Mouse (Mus musculus) intestine, embryonic 16.5 days (tissue): Measurements from ENCODE around the gene Ccdc93. TPM values are rescaled to one million over a fixed set of nuclear protein-coding genes. Genes with fewer than 3 reads are reported as not detected.

Source experiments
- ATAC-seq: fragments of 200-750 bp; cut with Nextera tagmentation; 2 replicates; pipeline ENCODE4 v1.8.0; 2017; ENCODE audit warnings: moderate TSS enrichment, moderate library complexity
- H3K27ac ChIP-seq: fragments of 300-500 bp; sonication (generic); 2 replicates; pipeline ENCODE4 v1.5.1; 2014; ENCODE audit warnings: mild to moderate bottlenecking, low read length
- H3K27me3 ChIP-seq: fragments of 300-500 bp; sonication (generic); replicated peaks from 2 replicates; pipeline ENCODE4 v1.6.1; 2014; ENCODE audit warnings: low read length, control low read depth, mixed read lengths; ENCODE audit not compliant: control insufficient read depth, insufficient read depth
- H3K36me3 ChIP-seq: fragments of 300-500 bp; sonication (generic); 2 replicates; pipeline ENCODE4 v1.6.1; 2014; ENCODE audit warnings: low read length, control low read depth; ENCODE audit not compliant: control insufficient read depth, insufficient read depth
- H3K4me1 ChIP-seq: fragments of 300-500 bp; sonication (generic); 2 replicates; pipeline ENCODE4 v1.6.1; 2014; ENCODE audit warnings: low read length, control low read depth, mixed read lengths; ENCODE audit not compliant: control insufficient read depth, insufficient read depth
- H3K4me2 ChIP-seq: fragments of 300-500 bp; sonication (generic); 2 replicates; pipeline ENCODE4 v1.6.1; 2014; ENCODE audit warnings: low read depth, low read length, control low read depth
- H3K4me3 ChIP-seq: fragments of 300-500 bp; sonication (generic); 2 replicates; pipeline ENCODE4 v1.5.1; 2014; ENCODE audit warnings: mild to moderate bottlenecking, low read length
- H3K9ac ChIP-seq: fragments of 300-500 bp; sonication (generic); 2 replicates; pipeline ENCODE4 v1.6.1; 2014; ENCODE audit warnings: low read depth, low read length
- H3K9me3 ChIP-seq: fragments of 300-500 bp; sonication (generic); 2 replicates; pipeline ENCODE4 v1.6.1; 2016; ENCODE audit warnings: low read length, control low read depth; ENCODE audit not compliant: control insufficient read depth
- WGBS: fragments of 180-500 bp; shearing (Covaris S2); extraction: QIAGEN DNeasy Blood & Tissue Kit; methylation state at CpG from one replicate; pipeline ENCODE4 v1.1.7; 2014; 5-methylcytosine and 5-hydroxymethylcytosine counted together
- polyA plus RNA-seq: library from polyadenylated mRNA; unstranded; fragments of >200 nt; fragmentation: Nextera tagmentation; extraction: Ambion mirVana; gene quantifications from 2 replicates; pipeline ENCODE4 v1.2.1, GENCODE M21; 2015

Gene Ccdc93
- polyA plus RNA-seq, 1 experiment from 2014 or later, result 10.7 TPM

GRCm38 (mm10) chr1:121486803-121487202, 56.0 kb downstream of the Ccdc93 start:
- H3K9me3 ChIP-seq, result no peaks in the 10 kb centered on the region
- no peak for ATAC-seq
- H3K4me2 ChIP-seq, result no peak overlapping the region
- no peak overlapping the region for H3K4me3 ChIP-seq
- H3K9ac ChIP-seq, result no peak overlapping the region
- H3K27ac ChIP-seq, result no peak overlapping the region
- no peaks in the 10 kb centered on the region for H3K27me3 ChIP-seq
- 91% methylated on average over 6 of the region's 6 CpGs for WGBS
- peaks cover 25% of the 10 kb centered on the region for H3K36me3 ChIP-seq
- H3K4me1 ChIP-seq, result no peaks in the 10 kb centered on the region

- Histone ChIP-seq H3K9ac (no peak overlapping the region), H3K9me3 (no peaks in the 10 kb centered on the region), H3K4me1 (no peaks in the 10 kb centered on the region), H3K27me3 (no peaks in the 10 kb centered on the region), H3K4me3 (no peak overlapping the region), H3K27ac (no peak overlapping the region), H3K4me2 (no peak overlapping the region), H3K36me3 (peaks cover 25% of the 10 kb centered on the region; the same call in 1 of the 2 replicates)
- 0 out of 2 replicates have a peak, but pooled peaks have one; percentile 55 for ATAC-seq
- 28% methylated on average over 5 of the region's 5 CpGs for WGBS
Observed at GRCm38 (mm10) chr1:121490241-121490640, 59.4 kb downstream of the Ccdc93 start.

GRCm38 (mm10) chr1:121497093-121497492, 66.2 kb downstream of the Ccdc93 start:
- 88% methylated on average over 4 of the region's 4 CpGs for WGBS
- no peak for ATAC-seq
- no peak overlapping the region for H3K27ac ChIP-seq
- H3K9me3 ChIP-seq, result no peaks in the 10 kb centered on the region
- no peak overlapping the region for H3K4me2 ChIP-seq
- H3K4me3 ChIP-seq, result no peak overlapping the region
- H3K27me3 ChIP-seq, result no peaks in the 10 kb centered on the region
- H3K9ac ChIP-seq, result no peak overlapping the region
- H3K4me1 ChIP-seq, result no peaks in the 10 kb centered on the region
- H3K36me3 ChIP-seq, result peaks cover 21% of the 10 kb centered on the region

- no peaks in the 10 kb centered on the region for H3K9me3 ChIP-seq
- H3K9ac ChIP-seq, result no peak overlapping the region
- H3K27ac ChIP-seq, result no peak overlapping the region
- 0 out of 2 replicates have a peak, but pooled peaks cover 5% of the 10 kb centered on the region for H3K36me3 ChIP-seq
- H3K4me3 ChIP-seq, result no peak overlapping the region
- no peaks in the 10 kb centered on the region for H3K27me3 ChIP-seq
- no peak for ATAC-seq
- H3K4me2 ChIP-seq, result no peak overlapping the region
- H3K4me1 ChIP-seq, result no peaks in the 10 kb centered on the region
- WGBS, result 88% methylated on average over 2 of the region's 2 CpGs
Observed at GRCm38 (mm10) chr1:121508729-121509128, 77.9 kb downstream of the Ccdc93 start.

GRCm38 (mm10) chr1:121510420-121511140, 79.7 kb downstream of the Ccdc93 start:
- Histone ChIP-seq H3K9me3 (no peaks in the 10 kb centered on the region), H3K9ac (no peak overlapping the region), H3K36me3 (0 out of 2 replicates have a peak, but pooled peaks cover 5% of the 10 kb centered on the region), H3K4me1 (no peaks in the 10 kb centered on the region), H3K4me3 (no peak overlapping the region), H3K27ac (no peak overlapping the region), H3K27me3 (no peaks in the 10 kb centered on the region), H3K4me2 (no peak overlapping the region)
- ATAC-seq, result no peak
- 84% methylated on average over 19 of the region's 19 CpGs for WGBS

GRCm38 (mm10) chr1:121511186-121511585, 80.3 kb downstream of the Ccdc93 start:
- no peaks in the 10 kb centered on the region for H3K9me3 ChIP-seq
- H3K36me3 ChIP-seq, result 0 out of 2 replicates have a peak, but pooled peaks cover 5% of the 10 kb centered on the region
- no peak overlapping the region for H3K27ac ChIP-seq
- no peak overlapping the region for H3K9ac ChIP-seq
- no peaks in the 10 kb centered on the region for H3K27me3 ChIP-seq
- no peak for ATAC-seq
- WGBS, result 40% methylated on average over 2 of the region's 2 CpGs
- H3K4me2 ChIP-seq, result no peak overlapping the region
- H3K4me1 ChIP-seq, result no peaks in the 10 kb centered on the region
- no peak overlapping the region for H3K4me3 ChIP-seq

GRCm38 (mm10) chr1:121511966-121512365, 81.1 kb downstream of the Ccdc93 start:
- H3K27ac ChIP-seq, result no peak overlapping the region
- 77% methylated on average over 2 of the region's 2 CpGs for WGBS
- H3K4me1 ChIP-seq, result no peaks in the 10 kb centered on the region
- no peaks in the 10 kb centered on the region for H3K36me3 ChIP-seq
- no peak for ATAC-seq
- no peaks in the 10 kb centered on the region for H3K27me3 ChIP-seq
- H3K9ac ChIP-seq, result no peak overlapping the region
- no peak overlapping the region for H3K4me3 ChIP-seq
- no peaks in the 10 kb centered on the region for H3K9me3 ChIP-seq
- H3K4me2 ChIP-seq, result no peak overlapping the region

GRCm38 (mm10) chr1:121518609-121519008, 87.8 kb downstream of the Ccdc93 start:
- no peak overlapping the region for H3K9ac ChIP-seq
- H3K4me3 ChIP-seq, result no peak overlapping the region
- H3K27ac ChIP-seq, result no peak overlapping the region
- WGBS, result 80% methylated on average over 1 of the region's 1 CpGs
- no peaks in the 10 kb centered on the region for H3K4me1 ChIP-seq
- H3K4me2 ChIP-seq, result no peak overlapping the region
- H3K9me3 ChIP-seq, result no peaks in the 10 kb centered on the region
- H3K36me3 ChIP-seq, result no peaks in the 10 kb centered on the region
- ATAC-seq, result no peak
- no peaks in the 10 kb centered on the region for H3K27me3 ChIP-seq

GRCm38 (mm10) chr1:121527061-121527460, 96.2 kb downstream of the Ccdc93 start:
- no peak overlapping the region for H3K9ac ChIP-seq
- whole genome bisulfite sequencing, result 44% methylated on average over 17 of the region's 17 CpGs
- H3K4me3 ChIP-seq, result peak overlapping the region; percentile 34
- H3K27ac ChIP-seq, result no peak overlapping the region
- H3K36me3 ChIP-seq, result no peaks in the 10 kb centered on the region
- peak overlapping the region; percentile 60 for H3K4me2 ChIP-seq
- peaks cover 8% of the 10 kb centered on the region for H3K4me1 ChIP-seq
- ATAC-seq, result no peak
- H3K9me3 ChIP-seq, result no peaks in the 10 kb centered on the region
- peaks cover 16% of the 10 kb centered on the region for H3K27me3 ChIP-seq
